Mouse (Mus musculus): ENCODE measurements around the gene Prkca. TPM values are rescaled to one million over a fixed set of nuclear protein-coding genes. Genes with fewer than 3 reads are reported as not detected.

Gene Prkca
- polyA plus RNA-seq, 1 experiment = 42.3 TPM

- no peak overlapping the region for H3K4me3 ChIP-seq (ENCODE audit: insufficient read depth, low read length)
- H3K4me1 ChIP-seq (ENCODE audit: control insufficient read depth, insufficient read depth, low read length) = peaks cover 10% of the 10 kb centered on the region
- TF ChIP-seq POLR2A (IDR thresholded peaks at IDR 0.05; ENCODE audit: extremely low read depth, insufficient read depth, low read length) (no peak), CTCF (IDR thresholded peaks at IDR 0.05; ENCODE audit: extremely low read depth, insufficient read depth, low read length) (no peak)
- H3K27ac ChIP-seq (ENCODE audit: insufficient read depth, low read length) = no peak overlapping the region
These were observed 203.7 kb downstream of the Prkca start for GRCm38 (mm10) chr11:108140028-108140427.

GRCm38 (mm10) chr11:108136341-108136740 is 207.4 kb downstream of the Prkca start:
- H3K4me3 ChIP-seq (ENCODE audit: insufficient read depth, low read length) = no peak overlapping the region
- no peak overlapping the region for H3K27ac ChIP-seq (ENCODE audit: insufficient read depth, low read length)
- H3K4me1 ChIP-seq (ENCODE audit: control insufficient read depth, insufficient read depth, low read length) = peaks cover 10% of the 10 kb centered on the region
- TF ChIP-seq CTCF (IDR thresholded peaks at IDR 0.05; ENCODE audit: extremely low read depth, insufficient read depth, low read length) (no peak), POLR2A (IDR thresholded peaks at IDR 0.05; ENCODE audit: extremely low read depth, insufficient read depth, low read length) (no peak)

GRCm38 (mm10) chr11:108135407-108136159 is 208.1 kb downstream of the Prkca start:
- no peak for TF ChIP-seq POLR2A (IDR thresholded peaks at IDR 0.05; ENCODE audit: extremely low read depth, insufficient read depth, low read length)
- peak; percentile 30; the same call in 1 of the 2 replicates for TF ChIP-seq CTCF (IDR thresholded peaks at IDR 0.05; ENCODE audit: extremely low read depth, insufficient read depth, low read length)
- Histone ChIP-seq H3K4me1 (ENCODE audit: control insufficient read depth, insufficient read depth, low read length) (peaks cover 5% of the 10 kb centered on the region), H3K4me3 (ENCODE audit: insufficient read depth, low read length) (no peak overlapping the region), H3K27ac (ENCODE audit: insufficient read depth, low read length) (peak overlapping the region; percentile 27)

- H3K27ac ChIP-seq (ENCODE audit: insufficient read depth, low read length) = no peak overlapping the region
- peaks cover 9% of the 10 kb centered on the region for H3K4me1 ChIP-seq (ENCODE audit: control insufficient read depth, insufficient read depth, low read length)
- no peak overlapping the region for H3K4me3 ChIP-seq (ENCODE audit: insufficient read depth, low read length)
- TF ChIP-seq CTCF (IDR thresholded peaks at IDR 0.05; ENCODE audit: extremely low read depth, insufficient read depth, low read length) = peak; percentile 66
- TF ChIP-seq POLR2A (IDR thresholded peaks at IDR 0.05; ENCODE audit: extremely low read depth, insufficient read depth, low read length) = no peak
These were observed 215.1 kb downstream of the Prkca start for GRCm38 (mm10) chr11:108128593-108128992.

GRCm38 (mm10) chr11:108127908-108128307 is 215.8 kb downstream of the Prkca start:
- peaks cover 9% of the 10 kb centered on the region for H3K4me1 ChIP-seq (ENCODE audit: control insufficient read depth, insufficient read depth, low read length)
- TF ChIP-seq POLR2A (IDR thresholded peaks at IDR 0.05; ENCODE audit: extremely low read depth, insufficient read depth, low read length) = no peak
- no peak for TF ChIP-seq CTCF (IDR thresholded peaks at IDR 0.05; ENCODE audit: extremely low read depth, insufficient read depth, low read length)
- no peak overlapping the region for H3K4me3 ChIP-seq (ENCODE audit: insufficient read depth, low read length)
- no peak overlapping the region for H3K27ac ChIP-seq (ENCODE audit: insufficient read depth, low read length)

- TF ChIP-seq CTCF (IDR thresholded peaks at IDR 0.05; ENCODE audit: extremely low read depth, insufficient read depth, low read length) (no peak), POLR2A (IDR thresholded peaks at IDR 0.05; ENCODE audit: extremely low read depth, insufficient read depth, low read length) (no peak)
- Histone ChIP-seq H3K27ac (ENCODE audit: insufficient read depth, low read length) (no peak overlapping the region), H3K4me3 (ENCODE audit: insufficient read depth, low read length) (no peak overlapping the region), H3K4me1 (ENCODE audit: control insufficient read depth, insufficient read depth, low read length) (peaks cover 4% of the 10 kb centered on the region)
These were observed 221.2 kb downstream of the Prkca start for GRCm38 (mm10) chr11:108122486-108122885.

GRCm38 (mm10) chr11:108120708-108121107 is 223.0 kb downstream of the Prkca start:
- Histone ChIP-seq H3K27ac (ENCODE audit: insufficient read depth, low read length) (no peak overlapping the region), H3K4me1 (ENCODE audit: control insufficient read depth, insufficient read depth, low read length) (peaks cover under 1% of the 10 kb centered on the region), H3K4me3 (ENCODE audit: insufficient read depth, low read length) (no peak overlapping the region)
- TF ChIP-seq POLR2A (IDR thresholded peaks at IDR 0.05; ENCODE audit: extremely low read depth, insufficient read depth, low read length) = no peak
- TF ChIP-seq CTCF (IDR thresholded peaks at IDR 0.05; ENCODE audit: extremely low read depth, insufficient read depth, low read length) = no peak

- no peaks in the 10 kb centered on the region for H3K4me1 ChIP-seq (ENCODE audit: control insufficient read depth, insufficient read depth, low read length)
- no peak for TF ChIP-seq POLR2A (IDR thresholded peaks at IDR 0.05; ENCODE audit: extremely low read depth, insufficient read depth, low read length)
- TF ChIP-seq CTCF (IDR thresholded peaks at IDR 0.05; ENCODE audit: extremely low read depth, insufficient read depth, low read length) = no peak
- no peak overlapping the region for H3K4me3 ChIP-seq (ENCODE audit: insufficient read depth, low read length)
- H3K27ac ChIP-seq (ENCODE audit: insufficient read depth, low read length) = no peak overlapping the region
These were observed 223.9 kb downstream of the Prkca start for GRCm38 (mm10) chr11:108119785-108120184.

- Histone ChIP-seq H3K27ac (ENCODE audit: insufficient read depth, low read length) (no peak overlapping the region), H3K4me3 (ENCODE audit: insufficient read depth, low read length) (no peak overlapping the region), H3K4me1 (ENCODE audit: control insufficient read depth, insufficient read depth, low read length) (no peaks in the 10 kb centered on the region)
- TF ChIP-seq CTCF (IDR thresholded peaks at IDR 0.05; ENCODE audit: extremely low read depth, insufficient read depth, low read length) = no peak
- no peak for TF ChIP-seq POLR2A (IDR thresholded peaks at IDR 0.05; ENCODE audit: extremely low read depth, insufficient read depth, low read length)
These were observed 224.9 kb downstream of the Prkca start for GRCm38 (mm10) chr11:108118814-108119213.

- no peak overlapping the region for H3K4me3 ChIP-seq (ENCODE audit: insufficient read depth, low read length)
- TF ChIP-seq CTCF (IDR thresholded peaks at IDR 0.05; ENCODE audit: extremely low read depth, insufficient read depth, low read length) = no peak
- TF ChIP-seq POLR2A (IDR thresholded peaks at IDR 0.05; ENCODE audit: extremely low read depth, insufficient read depth, low read length) = no peak
- peaks cover 2% of the 10 kb centered on the region; the same call in 1 of the 2 replicates for H3K4me1 ChIP-seq (ENCODE audit: control insufficient read depth, insufficient read depth, low read length)
- no peak overlapping the region for H3K27ac ChIP-seq (ENCODE audit: insufficient read depth, low read length)
These were observed 225.5 kb downstream of the Prkca start for GRCm38 (mm10) chr11:108118221-108118620.
